Mouse (Mus musculus) C2C12 (cell line): ENCODE results near the gene Rfpl4.

Experiments used
- CEBPB ChIP-seq: IDR thresholded peaks from one replicate; pipeline ENCODE4 v1.6.1; 2011; ENCODE audit warnings: low read depth, mild to moderate bottlenecking, control low read depth, moderate library complexity
- CTCF ChIP-seq: IDR thresholded peaks from one replicate; pipeline ENCODE4 v1.5.1; 2011; ENCODE audit not compliant: control insufficient read depth, insufficient read depth, insufficient read length
- FOSL1 ChIP-seq: IDR thresholded peaks from one replicate; pipeline ENCODE4 v1.8.0; 2011; ENCODE audit warnings: mild to moderate bottlenecking, low read length; ENCODE audit not compliant: poor library complexity, insufficient read depth, severe bottlenecking
- MAX ChIP-seq: IDR thresholded peaks from one replicate; pipeline ENCODE4 v1.6.1; 2011; ENCODE audit warnings: mild to moderate bottlenecking, control low read depth
- MYOD1 ChIP-seq: IDR thresholded peaks from one replicate; pipeline ENCODE4 v1.6.1; 2011; ENCODE audit warnings: low read depth; ENCODE audit not compliant: control insufficient read depth, insufficient read length
- MYOG ChIP-seq: IDR thresholded peaks from one replicate; pipeline ENCODE4 v1.6.1; 2011; ENCODE audit not compliant: control insufficient read depth, insufficient read length; ENCODE audit errors: extremely low read depth
- USF1 ChIP-seq: IDR thresholded peaks from one replicate; pipeline ENCODE4 v1.6.1; 2011; ENCODE audit warnings: low read depth, mild to moderate bottlenecking, control low read depth, moderate library complexity

DNA sequence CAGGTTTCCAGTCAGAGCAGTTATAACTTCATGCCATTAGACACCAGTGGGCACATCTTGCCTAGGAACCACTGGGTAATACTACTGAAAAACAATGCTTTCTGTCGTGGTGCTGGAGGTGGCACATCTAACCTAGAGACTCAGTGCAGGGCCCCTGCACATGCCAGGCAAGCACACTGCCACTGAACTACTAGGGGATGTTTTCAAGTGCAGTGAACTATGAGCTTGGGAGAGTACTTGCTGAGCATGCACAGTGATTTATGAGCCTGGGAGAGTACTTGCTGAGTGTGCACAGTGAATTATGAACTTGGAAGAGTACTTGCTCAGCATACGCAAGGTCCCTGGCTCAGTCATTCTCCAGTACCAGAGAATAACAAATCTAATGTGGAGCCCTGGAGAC is 14.2 kb downstream of the Rfpl4 start:
- no peak for TF ChIP-seq CTCF
- TF ChIP-seq USF1 = no peak
- TF ChIP-seq CEBPB = no peak
- no peak for TF ChIP-seq MYOD1
- no peak for TF ChIP-seq MAX
- TF ChIP-seq FOSL1 = no peak
- no peak for TF ChIP-seq MYOG
